Mouse (Mus musculus) gastrocnemius, postnatal 25 days (tissue): ENCODE results near the gene Dlx4. TPM values are rescaled to one million over a fixed set of nuclear protein-coding genes. Genes with fewer than 3 reads are reported as not detected.

Experiments
- DNase-seq: peaks from one replicate; pipeline ENCODE4 v3.0.0; 2022
- long read RNA-seq, 2 experiments: library from polyadenylated mRNA; stranded (forward); transcript quantifications; one replicate each; pipeline ENCODE4 v2.0.0; 2021
- total RNA-seq, 2 experiments: library from RNA; stranded (reverse); gene quantifications; 1 replicate in 1 of 2; 2 replicates in 1 of 2; pipeline ENCODE4 v1.2.3; 2021

Gene Dlx4
- total RNA-seq: not detected
- long read RNA-seq, experiment 1: 0 reads
- long read RNA-seq, experiment 2: 0 reads

GRCm38 (mm10) chr11:95145851-95146403 is at the start of gene Dlx4:
Gene Dlx4 (minus strand): TSS chr11:95146263.
- DNase-seq: peak; percentile 35

GRCm38 (mm10) chr11:95189863-95190262 is 43.8 kb upstream of the Dlx4 start:
- no peak for DNase-seq

GRCm38 (mm10) chr11:95186826-95187225 is 40.8 kb upstream of the Dlx4 start:
- DNase-seq: peak; percentile 48

GRCm38 (mm10) chr11:95185700-95186099 is 39.6 kb upstream of the Dlx4 start:
- DNase-seq: no peak

- no peak for DNase-seq
Measured at GRCm38 (mm10) chr11:95184561-95184960, 38.5 kb upstream of the Dlx4 start.

- DNase-seq: no peak
Measured at GRCm38 (mm10) chr11:95179311-95179710, 33.2 kb upstream of the Dlx4 start.

GRCm38 (mm10) chr11:95165857-95166256 is 19.8 kb upstream of the Dlx4 start:
- DNase-seq: no peak

- no peak for DNase-seq
Measured at GRCm38 (mm10) chr11:95161708-95162107, 15.6 kb upstream of the Dlx4 start.

GRCm38 (mm10) chr11:95160693-95161092 is 14.6 kb upstream of the Dlx4 start:
- no peak for DNase-seq

GRCm38 (mm10) chr11:95159763-95160371 is 13.8 kb upstream of the Dlx4 start:
- DNase-seq: no peak

GRCm38 (mm10) chr11:95157872-95158271 is 11.8 kb upstream of the Dlx4 start:
- DNase-seq: no peak

GRCm38 (mm10) chr11:95157356-95157755 is 11.3 kb upstream of the Dlx4 start:
- no peak for DNase-seq

- DNase-seq: no peak
Measured at GRCm38 (mm10) chr11:95155511-95155910, 9.4 kb upstream of the Dlx4 start.

- DNase-seq: no peak
Measured at GRCm38 (mm10) chr11:95153681-95154080, 7.6 kb upstream of the Dlx4 start.

GRCm38 (mm10) chr11:95153116-95153515 is 7.1 kb upstream of the Dlx4 start:
- DNase-seq: no peak

GRCm38 (mm10) chr11:95150269-95151049 is 4.4 kb upstream of the Dlx4 start:
- DNase-seq: no peak

GRCm38 (mm10) chr11:95149462-95150268 is 3.6 kb upstream of the Dlx4 start:
- DNase-seq: no peak

GRCm38 (mm10) chr11:95148754-95149153 is 2.7 kb upstream of the Dlx4 start:
- no peak for DNase-seq

GRCm38 (mm10) chr11:95144946-95145483 is 1.0 kb downstream of the Dlx4 start:
- no peak for DNase-seq

GRCm38 (mm10) chr11:95144091-95144945 is 1.7 kb downstream of the Dlx4 start:
- no peak for DNase-seq

GRCm38 (mm10) chr11:95143663-95144062 is 2.4 kb downstream of the Dlx4 start:
- DNase-seq: no peak
